Mouse (Mus musculus) heart, adult 2 months (tissue): ENCODE measurements around the gene Dnah8. TPM values are rescaled to one million over a fixed set of nuclear protein-coding genes. Genes with fewer than 3 reads are reported as not detected.
"Not testable (repeated sequence)": the region's sequence is repeated elsewhere in the genome, so short reads cannot be mapped to it uniquely, and the experiment has no call there.

ENCODE experiments used
- DNase-seq, 2 experiments: peaks; one replicate each; pipeline ENCODE4 v3.0.0; 2021
- H3K27ac ChIP-seq: fragments of 200-600 bp; 2 replicates; pipeline ENCODE4 v1.8.1; 2022
- H3K27me3 ChIP-seq: fragments of 200-500 bp; 2 replicates; pipeline ENCODE4 v1.6.1; 2012; ENCODE audit warnings: mild to moderate bottlenecking, low read length, inconsistent platforms, mixed read lengths; ENCODE audit not compliant: control insufficient read depth, insufficient read depth
- H3K36me3 ChIP-seq: fragments of 200-500 bp; 2 replicates; pipeline ENCODE4 v1.6.1; 2012; ENCODE audit warnings: low read length, inconsistent platforms; ENCODE audit not compliant: control insufficient read depth, insufficient read depth
- H3K4me1 ChIP-seq: fragments of 200-500 bp; 2 replicates; pipeline ENCODE4 v1.6.1; 2011; ENCODE audit warnings: low read length; ENCODE audit not compliant: control insufficient read depth, insufficient read depth
- H3K4me3 ChIP-seq: fragments of 200-600 bp; 2 replicates; pipeline ENCODE4 v1.8.1; 2022
- H3K79me2 ChIP-seq: fragments of 200-500 bp; replicated peaks from 2 replicates; pipeline ENCODE4 v1.6.1; 2012; ENCODE audit warnings: mild to moderate bottlenecking, inconsistent platforms, low read length, moderate library complexity, mixed read lengths; ENCODE audit not compliant: control insufficient read depth, insufficient read depth
- H3K9ac ChIP-seq: fragments of 200-500 bp; 2 replicates; pipeline ENCODE4 v1.6.1; 2012; ENCODE audit warnings: low read depth, mild to moderate bottlenecking, control low read depth, inconsistent platforms, low read length, mixed read lengths
- CTCF ChIP-seq: fragments of 200-600 bp; IDR thresholded peaks from 2 replicates; pipeline ENCODE4 v1.8.1; 2022; ENCODE audit warnings: antibody characterized with exemption, mild to moderate bottlenecking, moderate library complexity
- EP300 ChIP-seq: fragments of 200-500 bp; IDR thresholded peaks from 2 replicates; pipeline ENCODE4 v1.6.1; 2011; ENCODE audit warnings: low read depth, low read length, control low read depth; ENCODE audit not compliant: insufficient read depth
- POLR2A ChIP-seq: fragments of 200-500 bp; IDR thresholded peaks from 2 replicates; pipeline ENCODE4 v1.6.1; 2011; ENCODE audit warnings: mild to moderate bottlenecking, low read depth, low read length, control low read depth; ENCODE audit not compliant: insufficient read depth
- WGBS: fragments of 180-500 bp; shearing (Covaris S2); methylation state at CpG from one replicate; pipeline ENCODE4 v1.1.7; 2018; 5-methylcytosine and 5-hydroxymethylcytosine counted together
- intact Hi-C: fragments of 180-260 bp; cut with DNase I; formaldehyde crosslinking; loops from one replicate; pipeline ENCODE4 v1.15.1; 2025
- polyA plus RNA-seq: library from polyadenylated mRNA; depleted of rRNA; stranded (reverse); fragments of >200 nt; gene quantifications from 2 replicates; pipeline ENCODE4 v1.2.3, GENCODE M21; 2012
- total RNA-seq, 2 experiments: library from RNA; stranded (reverse); gene quantifications; 2 replicates each; pipeline ENCODE4 v1.2.3; 2021

Dnah8 gene
- total and polyA plus RNA-seq, 3 experiments: 0.45 to 1.2 (median 0.97) TPM

DNA sequence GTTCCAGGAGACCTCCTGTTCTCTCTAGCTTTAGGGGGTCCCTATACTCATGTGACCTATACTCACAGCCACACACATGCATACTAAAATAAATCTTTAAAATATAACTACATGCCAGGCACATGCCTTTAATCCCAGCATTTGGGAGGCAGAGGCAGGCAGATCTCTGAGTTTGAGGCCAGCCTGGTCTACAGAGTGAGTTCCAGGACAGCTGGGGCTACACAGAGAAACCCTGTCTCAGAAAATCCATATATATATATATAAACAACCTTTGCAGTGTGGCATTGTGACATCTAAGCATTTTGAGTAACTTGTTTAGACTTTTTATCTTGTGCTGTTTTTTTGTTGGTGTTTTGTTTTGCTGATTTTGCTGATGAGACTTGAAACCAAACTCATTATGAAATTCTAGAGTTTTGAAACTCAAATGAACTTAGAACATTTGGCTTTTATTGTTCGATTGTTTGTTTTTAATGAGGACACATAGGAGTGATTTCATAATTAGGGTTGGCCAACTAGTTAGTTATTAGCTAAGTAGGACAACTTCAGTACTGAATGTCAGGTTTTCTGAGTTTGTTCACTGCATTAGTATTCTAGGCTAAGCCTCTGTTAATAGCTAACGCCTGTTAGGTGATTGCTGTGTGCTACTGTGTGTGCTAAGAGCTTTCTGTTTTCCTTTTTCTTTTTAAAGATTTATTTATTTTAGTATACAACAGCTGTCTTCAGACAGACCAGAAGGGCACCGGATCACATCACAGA lies 5.8 kb upstream of the Dnah8 start:
- H3K9ac ChIP-seq: no peak overlapping the region
- TF ChIP-seq POLR2A (no peak), CTCF (no peak), EP300 (no peak)
- WGBS: 84% methylated on average over 3 of the region's 3 CpGs
- H3K4me3 ChIP-seq: no peak overlapping the region
- no peaks in the 10 kb centered on the region for H3K4me1 ChIP-seq
- intact Hi-C loops: no loop called here
- no peaks in the 10 kb centered on the region for H3K27me3 ChIP-seq
- H3K79me2 ChIP-seq: no peaks in the 10 kb centered on the region
- no peak overlapping the region for H3K27ac ChIP-seq
- DNase-seq: peak in 1 of 2 experiments; percentile 8
- H3K36me3 ChIP-seq: no peaks in the 10 kb centered on the region

DNA sequence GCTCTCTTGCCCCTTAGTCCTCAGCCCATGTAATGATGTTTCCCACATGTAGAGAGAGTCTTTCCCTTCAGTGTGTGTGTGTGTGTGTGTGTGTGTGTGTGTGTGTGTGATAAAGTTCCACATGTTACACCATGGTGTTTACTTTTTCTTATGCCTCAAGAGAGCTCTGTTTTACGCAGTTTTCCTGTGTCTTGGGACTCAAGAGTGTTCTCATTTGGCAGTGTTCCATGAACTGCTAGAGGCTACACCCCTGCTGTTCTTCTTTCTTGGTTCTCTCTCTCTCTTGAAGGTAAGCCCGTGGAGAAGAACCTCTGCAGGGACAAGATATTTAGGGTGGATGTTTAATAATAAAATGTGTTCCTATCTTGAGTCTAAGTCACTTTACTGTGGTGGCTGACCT lies 5.0 kb upstream of the Dnah8 start:
- DNase-seq: peak in 1 of 2 experiments; percentile 1
- H3K4me1 ChIP-seq: no peaks in the 10 kb centered on the region
- no peak overlapping the region for H3K9ac ChIP-seq
- H3K27ac ChIP-seq: no peak overlapping the region
- H3K4me3 ChIP-seq: no peak overlapping the region
- 26% methylated on average over 2 of the region's 2 CpGs for WGBS
- no peaks in the 10 kb centered on the region for H3K36me3 ChIP-seq
- no peak for TF ChIP-seq EP300
- TF ChIP-seq POLR2A: no peak
- no peak for TF ChIP-seq CTCF
- H3K79me2 ChIP-seq: no peaks in the 10 kb centered on the region
- no peaks in the 10 kb centered on the region for H3K27me3 ChIP-seq
- intact Hi-C loops: no loop called here

DNA sequence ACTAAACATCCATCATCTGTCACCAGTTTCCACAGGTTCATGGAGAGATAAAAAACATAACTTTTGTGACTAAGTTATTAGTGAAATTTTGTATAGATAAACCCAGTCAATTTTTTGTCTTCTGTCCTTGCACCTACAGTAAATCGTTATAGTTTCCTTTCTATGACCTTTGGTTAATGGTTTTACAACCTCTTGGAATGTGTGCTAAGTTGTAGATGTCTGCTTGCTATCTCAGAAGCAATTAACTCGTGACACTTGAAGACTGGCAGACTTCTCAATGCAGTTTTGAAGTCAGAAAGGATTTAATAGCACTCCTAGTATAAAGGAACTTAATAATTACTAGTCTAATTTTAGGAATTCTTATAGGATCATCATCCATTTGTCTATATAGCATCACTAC lies 3.6 kb upstream of the Dnah8 start:
- Histone ChIP-seq H3K79me2 (no peaks in the 10 kb centered on the region), H3K27ac (no peak overlapping the region), H3K4me3 (no peak overlapping the region), H3K9ac (no peak overlapping the region), H3K27me3 (no peaks in the 10 kb centered on the region), H3K36me3 (no peaks in the 10 kb centered on the region), H3K4me1 (no peaks in the 10 kb centered on the region)
- TF ChIP-seq CTCF (no peak), EP300 (no peak), POLR2A (no peak)
- WGBS: 59% methylated on average over 2 of the region's 2 CpGs
- intact Hi-C loops: no loop called here
- no peak for DNase-seq

DNA sequence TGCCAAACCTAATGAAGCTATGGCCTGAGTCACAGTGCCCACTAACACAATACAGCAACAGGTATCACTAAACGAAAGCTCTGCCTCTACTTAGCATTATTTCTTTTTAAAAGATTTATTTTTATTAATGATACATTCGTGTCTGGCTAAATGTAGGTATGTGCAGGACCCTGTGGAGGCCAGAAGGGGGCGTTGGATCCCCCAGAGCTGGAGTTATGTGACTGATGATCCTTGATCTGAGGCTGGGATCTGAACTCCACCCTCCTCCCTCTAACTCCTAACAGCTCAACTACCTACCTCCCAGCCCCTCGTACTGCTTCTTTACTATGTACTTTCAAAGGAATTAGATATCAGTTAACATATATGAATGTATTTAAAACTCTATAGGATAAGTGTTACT lies 2.7 kb upstream of the Dnah8 start:
- Histone ChIP-seq H3K9ac (no peak overlapping the region), H3K4me1 (no peaks in the 10 kb centered on the region), H3K27me3 (no peaks in the 10 kb centered on the region), H3K79me2 (no peaks in the 10 kb centered on the region), H3K4me3 (no peak overlapping the region), H3K36me3 (no peaks in the 10 kb centered on the region), H3K27ac (no peak overlapping the region)
- DNase-seq: peak in 1 of 2 experiments; percentile 8
- 66% methylated on average over 4 of the region's 4 CpGs for WGBS
- TF ChIP-seq CTCF (peak; percentile 25), POLR2A (no peak)
- intact Hi-C loops: no loop called here

DNA sequence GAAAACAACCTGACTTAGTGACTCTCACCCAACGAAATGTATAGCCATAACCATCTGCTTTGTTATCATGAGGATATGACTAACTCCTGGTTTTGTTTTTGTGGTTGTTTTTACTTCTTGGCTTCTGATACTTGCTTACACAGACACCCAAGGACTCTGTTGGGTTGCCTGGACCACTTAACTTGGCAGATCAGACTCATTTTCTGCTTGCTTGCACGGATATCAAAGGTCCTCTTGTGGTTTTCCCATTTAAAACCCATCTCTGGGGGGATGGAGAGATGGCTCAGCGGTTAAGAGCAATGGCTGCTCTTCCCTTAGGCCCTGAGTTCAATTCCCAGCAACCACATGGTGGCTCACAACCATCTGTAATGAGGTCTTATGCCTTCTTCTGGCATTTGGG lies 954 bp upstream of the Dnah8 start:
- intact Hi-C loops: no loop called here
- Histone ChIP-seq H3K27ac (no peak overlapping the region), H3K4me1 (no peaks in the 10 kb centered on the region), H3K36me3 (no peaks in the 10 kb centered on the region), H3K4me3 (no peak overlapping the region), H3K79me2 (no peaks in the 10 kb centered on the region), H3K27me3 (no peaks in the 10 kb centered on the region), H3K9ac (no peak overlapping the region)
- TF ChIP-seq CTCF (no peak), EP300 (no peak), POLR2A (no peak)
- WGBS: 82% methylated on average over 3 of the region's 3 CpGs
- no peak for DNase-seq

DNA sequence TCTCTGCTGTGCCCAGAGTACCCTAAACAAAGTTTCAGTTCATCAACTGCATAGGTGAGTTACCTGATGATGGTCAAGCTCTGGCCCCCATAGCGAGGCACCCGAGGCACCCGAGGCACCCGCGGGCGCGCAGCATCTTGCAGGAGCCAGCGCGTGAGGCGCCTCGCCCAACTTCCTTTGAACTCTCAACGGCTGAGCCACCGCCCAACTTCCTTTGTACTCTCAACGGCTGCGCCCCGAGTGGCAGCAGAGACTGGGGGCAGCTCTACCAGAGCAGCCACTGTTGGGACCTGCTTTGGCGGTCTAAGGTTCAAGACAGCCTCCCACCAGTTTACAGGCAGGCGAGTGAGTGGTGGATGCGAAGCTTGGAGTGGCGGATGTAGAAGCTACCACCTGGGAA lies 2.6 kb downstream of the Dnah8 start, which contains the start of gene Glo1:
Gene Glo1 (minus strand): TSS at position 153 of the 400 bp plus-strand sequence.
- H3K79me2 ChIP-seq, H3K27ac ChIP-seq, H3K27me3 ChIP-seq, H3K9ac ChIP-seq, intact Hi-C loops, H3K4me1 ChIP-seq, H3K4me3 ChIP-seq, DNase-seq, H3K36me3 ChIP-seq: not testable (repeated sequence)
- WGBS: no CpG with 5 or more reads among the region's 20 CpGs
